Mouse (Mus musculus): ENCODE results near the gene Nup93.

Nup93 gene

GRCm38 (mm10) chr8:94186542-94186941 is 27.8 kb upstream of the Nup93 start:
- DNase-seq (ENCODE audit: low read depth, low spot score) = peak; percentile 88

- peak; percentile 56 for DNase-seq (ENCODE audit: low read depth, low spot score)
Observed at GRCm38 (mm10) chr8:94187290-94188002, 26.9 kb upstream of the Nup93 start.

- peak; percentile 58 for DNase-seq (ENCODE audit: low read depth, low spot score)
Observed at GRCm38 (mm10) chr8:94189275-94190031, 24.9 kb upstream of the Nup93 start.

- peak; percentile 31 for DNase-seq (ENCODE audit: low read depth, low spot score)
Observed at GRCm38 (mm10) chr8:94191101-94191691, 23.2 kb upstream of the Nup93 start.

- no peak for DNase-seq (ENCODE audit: low read depth, low spot score)
Observed at GRCm38 (mm10) chr8:94192926-94193325, 21.4 kb upstream of the Nup93 start.

- peak; percentile 73 for DNase-seq (ENCODE audit: low read depth, low spot score)
Observed at GRCm38 (mm10) chr8:94194591-94195223, 19.7 kb upstream of the Nup93 start.

- DNase-seq (ENCODE audit: low read depth, low spot score) = peak; percentile 91
Observed at GRCm38 (mm10) chr8:94199202-94199869, 15.0 kb upstream of the Nup93 start.

GRCm38 (mm10) chr8:94204043-94204442 is 10.3 kb upstream of the Nup93 start:
- DNase-seq (ENCODE audit: low read depth, low spot score) = peak; percentile 24

- peak; percentile 87 for DNase-seq (ENCODE audit: low read depth, low spot score)
Observed at GRCm38 (mm10) chr8:94205736-94206135, 8.6 kb upstream of the Nup93 start.

GRCm38 (mm10) chr8:94206256-94206655 is 8.1 kb upstream of the Nup93 start:
- DNase-seq (ENCODE audit: low read depth, low spot score) = peak; percentile 62

- no peak for DNase-seq (ENCODE audit: low read depth, low spot score)
Observed at GRCm38 (mm10) chr8:94207491-94207890, 6.9 kb upstream of the Nup93 start.

- peak; percentile 92 for DNase-seq (ENCODE audit: low read depth, low spot score)
Observed at GRCm38 (mm10) chr8:94209639-94210038, 4.7 kb upstream of the Nup93 start.

GRCm38 (mm10) chr8:94210225-94210624 is 4.1 kb upstream of the Nup93 start:
- DNase-seq (ENCODE audit: low read depth, low spot score) = peak; percentile 84

GRCm38 (mm10) chr8:94213819-94214218 is 545 bp upstream of the Nup93 start:
- peak; percentile 25 for DNase-seq (ENCODE audit: low read depth, low spot score)

- peak; percentile 73 for DNase-seq (ENCODE audit: low read depth, low spot score)
Observed at GRCm38 (mm10) chr8:94227381-94227939, 13.1 kb downstream of the Nup93 start.

GRCm38 (mm10) chr8:94240240-94240751 is 25.9 kb downstream of the Nup93 start:
- no peak for DNase-seq (ENCODE audit: low read depth, low spot score)

GRCm38 (mm10) chr8:94249836-94250435 is 35.6 kb downstream of the Nup93 start:
- DNase-seq (ENCODE audit: low read depth, low spot score) = no peak

GRCm38 (mm10) chr8:94258881-94259280 is 44.5 kb downstream of the Nup93 start:
- DNase-seq (ENCODE audit: low read depth, low spot score) = peak; percentile 48

GRCm38 (mm10) chr8:94262626-94263297 is 48.4 kb downstream of the Nup93 start:
- DNase-seq (ENCODE audit: low read depth, low spot score) = peak; percentile 87
